Mouse (Mus musculus) forebrain, postnatal 0 days (tissue): ENCODE data around the gene Sox6. TPM values are rescaled to one million over a fixed set of nuclear protein-coding genes. Genes with fewer than 3 reads are reported as not detected.

Source experiments
- ATAC-seq: fragments of 200-750 bp; cut with Nextera tagmentation; 2 replicates; pipeline ENCODE4 v1.8.0; 2017; ENCODE audit warnings: mild to moderate bottlenecking, moderate library complexity
- DNase-seq: peaks from one replicate; pipeline ENCODE4 v3.0.0-alpha.2; 2015
- H3K27ac ChIP-seq: fragments of 300-500 bp; sonication (generic); 2 replicates; pipeline ENCODE4 v1.5.1; 2014; ENCODE audit warnings: low read depth, mild to moderate bottlenecking, antibody characterized with exemption, low read length, moderate library complexity, mixed read lengths
- H3K27me3 ChIP-seq: fragments of 300-500 bp; sonication (generic); 2 replicates; pipeline ENCODE4 v1.6.1; 2014; ENCODE audit warnings: mild to moderate bottlenecking, low read length, mixed read lengths; ENCODE audit not compliant: insufficient read depth
- H3K36me3 ChIP-seq: fragments of 300-500 bp; sonication (generic); 2 replicates; pipeline ENCODE4 v1.6.1; 2014; ENCODE audit warnings: mild to moderate bottlenecking, moderate library complexity; ENCODE audit not compliant: insufficient read depth
- H3K4me1 ChIP-seq: fragments of 300-500 bp; sonication (generic); 2 replicates; pipeline ENCODE4 v1.6.1; 2014; ENCODE audit warnings: antibody characterized with exemption; ENCODE audit not compliant: insufficient read depth
- H3K4me2 ChIP-seq: fragments of 300-500 bp; sonication (generic); 2 replicates; pipeline ENCODE4 v1.6.1; 2014; ENCODE audit warnings: low read depth, mild to moderate bottlenecking, moderate library complexity
- H3K4me3 ChIP-seq: fragments of 300-500 bp; sonication (generic); 2 replicates; pipeline ENCODE4 v1.5.1; 2014; ENCODE audit warnings: low read depth, low read length, mixed read lengths
- H3K9ac ChIP-seq: fragments of 300-500 bp; sonication (generic); 2 replicates; pipeline ENCODE4 v1.6.1; 2014; ENCODE audit warnings: mild to moderate bottlenecking
- H3K9me3 ChIP-seq: fragments of 300-500 bp; sonication (generic); 2 replicates; pipeline ENCODE4 v1.6.1; 2016; ENCODE audit warnings: low read length
- CTCF ChIP-seq: sonication (generic); IDR thresholded peaks from 2 replicates; pipeline ENCODE4 v1.5.1; 2016; ENCODE audit warnings: antibody characterized with exemption, control low read depth, low read depth
- WGBS: fragments of 180-500 bp; shearing (Covaris S2); extraction: QIAGEN DNeasy Blood & Tissue Kit; methylation state at CpG from one replicate; pipeline ENCODE4 v1.1.7; 2014; 5-methylcytosine and 5-hydroxymethylcytosine counted together
- polyA plus RNA-seq: library from polyadenylated mRNA; unstranded; fragments of >200 nt; fragmentation: Nextera tagmentation; extraction: Ambion mirVana; gene quantifications from 2 replicates; pipeline ENCODE4 v1.2.1, GENCODE M21; 2015
- total RNA-seq: library from RNA; depleted of rRNA; stranded (reverse); fragments of >200 nt; gene quantifications from 2 replicates; pipeline ENCODE4 v1.2.3, GENCODE M21; 2014

Sox6 gene
- total and polyA plus RNA-seq, 2 experiments from 2014 or later, result 46.2 to 64.7 TPM

GRCm38 (mm10) chr7:115895831-115896230, 142.8 kb downstream of the Sox6 start:
- WGBS, result 83% methylated on average over 6 of the region's 6 CpGs
- no peak for TF ChIP-seq CTCF

GRCm38 (mm10) chr7:115895028-115895671, 143.4 kb downstream of the Sox6 start:
- no peak overlapping the region for H3K4me2 ChIP-seq
- DNase-seq (no peak), ATAC-seq (no peak)
- TF ChIP-seq CTCF, result no peak
- no peaks in the 10 kb centered on the region for H3K36me3 ChIP-seq
- H3K9me3 ChIP-seq, result no peaks in the 10 kb centered on the region
- H3K4me1 ChIP-seq, result no peaks in the 10 kb centered on the region
- no peaks in the 10 kb centered on the region for H3K27me3 ChIP-seq
- 92% methylated on average over 4 of the region's 4 CpGs for WGBS
- no peak overlapping the region for H3K27ac ChIP-seq
- H3K9ac ChIP-seq, result no peak overlapping the region
- no peak overlapping the region for H3K4me3 ChIP-seq

More at GRCm38 (mm10) chr7:115895831-115896230, 142.8 kb downstream of the Sox6 start:
- Histone ChIP-seq H3K4me3 (no peak overlapping the region), H3K36me3 (no peaks in the 10 kb centered on the region), H3K9me3 (no peaks in the 10 kb centered on the region), H3K4me2 (no peak overlapping the region), H3K27me3 (no peaks in the 10 kb centered on the region), H3K27ac (no peak overlapping the region), H3K9ac (no peak overlapping the region), H3K4me1 (no peaks in the 10 kb centered on the region)
- ATAC-seq (no peak), DNase-seq (no peak)

GRCm38 (mm10) chr7:115891482-115891881, 147.1 kb downstream of the Sox6 start:
- 95% methylated on average over 3 of the region's 3 CpGs for whole genome bisulfite sequencing
- Histone ChIP-seq H3K4me1 (no peaks in the 10 kb centered on the region), H3K4me3 (no peak overlapping the region), H3K36me3 (no peaks in the 10 kb centered on the region), H3K27ac (no peak overlapping the region), H3K9ac (no peak overlapping the region), H3K4me2 (no peak overlapping the region), H3K27me3 (no peaks in the 10 kb centered on the region), H3K9me3 (no peaks in the 10 kb centered on the region)
- DNase-seq (no peak), ATAC-seq (no peak)
- TF ChIP-seq CTCF, result no peak

- no peaks in the 10 kb centered on the region for H3K27me3 ChIP-seq
- H3K27ac ChIP-seq, result no peak overlapping the region
- H3K9ac ChIP-seq, result no peak overlapping the region
- no peak for TF ChIP-seq CTCF
- ATAC-seq (no peak), DNase-seq (no peak)
- no peak overlapping the region for H3K4me3 ChIP-seq
- 45% methylated on average over 7 of the region's 7 CpGs for WGBS
- H3K9me3 ChIP-seq, result no peaks in the 10 kb centered on the region
- no peaks in the 10 kb centered on the region for H3K36me3 ChIP-seq
- H3K4me1 ChIP-seq, result no peaks in the 10 kb centered on the region
- H3K4me2 ChIP-seq, result no peak overlapping the region
Measured at GRCm38 (mm10) chr7:115889926-115890325, 148.7 kb downstream of the Sox6 start.

GRCm38 (mm10) chr7:115888561-115888960, 150.0 kb downstream of the Sox6 start:
- no peak overlapping the region for H3K4me2 ChIP-seq
- ATAC-seq (no peak), DNase-seq (no peak)
- H3K4me3 ChIP-seq, result no peak overlapping the region
- TF ChIP-seq CTCF, result no peak
- no peak overlapping the region for H3K27ac ChIP-seq
- no peaks in the 10 kb centered on the region for H3K27me3 ChIP-seq
- no peaks in the 10 kb centered on the region for H3K9me3 ChIP-seq
- WGBS, result 85% methylated on average over 1 of the region's 1 CpGs
- no peaks in the 10 kb centered on the region for H3K36me3 ChIP-seq
- no peak overlapping the region for H3K9ac ChIP-seq
- H3K4me1 ChIP-seq, result no peaks in the 10 kb centered on the region

GRCm38 (mm10) chr7:115888120-115888519, 150.5 kb downstream of the Sox6 start:
- H3K4me3 ChIP-seq, result no peak overlapping the region
- 80% methylated on average over 7 of the region's 7 CpGs for WGBS

GRCm38 (mm10) chr7:115872903-115873302, 165.7 kb downstream of the Sox6 start:
- ATAC-seq (no peak), DNase-seq (no peak)
- H3K4me1 ChIP-seq, result no peaks in the 10 kb centered on the region
- H3K27me3 ChIP-seq, result no peaks in the 10 kb centered on the region
- TF ChIP-seq CTCF, result no peak
- no peaks in the 10 kb centered on the region for H3K36me3 ChIP-seq
- no peak overlapping the region for H3K4me2 ChIP-seq
- H3K9ac ChIP-seq, result no peak overlapping the region
- 96% methylated on average over 2 of the region's 2 CpGs for WGBS
- H3K9me3 ChIP-seq, result no peaks in the 10 kb centered on the region
- H3K4me3 ChIP-seq, result no peak overlapping the region
- no peak overlapping the region for H3K27ac ChIP-seq

More at GRCm38 (mm10) chr7:115888120-115888519, 150.5 kb downstream of the Sox6 start:
- no peaks in the 10 kb centered on the region for H3K27me3 ChIP-seq
- H3K27ac ChIP-seq, result no peak overlapping the region
- H3K4me2 ChIP-seq, result no peak overlapping the region
- no peak overlapping the region for H3K9ac ChIP-seq
- TF ChIP-seq CTCF, result no peak
- ATAC-seq, result no peak
- H3K4me1 ChIP-seq, result no peaks in the 10 kb centered on the region
- H3K9me3 ChIP-seq, result no peaks in the 10 kb centered on the region
- H3K36me3 ChIP-seq, result no peaks in the 10 kb centered on the region
- DNase-seq, result no peak
